Mouse (Mus musculus) kidney, postnatal 4 days (tissue): Measurements from ENCODE around the gene Lingo2.

Source experiments
- DNase-seq, 2 experiments: peaks; one replicate each; pipeline ENCODE4 v3.0.0; 2021; ENCODE audit warnings: mixed read lengths in 2 of 2

Lingo2 gene

GRCm38 (mm10) chr4:36540664-36541360 is 410.7 kb downstream of the Lingo2 start:
- DNase-seq: no peak

DNA sequence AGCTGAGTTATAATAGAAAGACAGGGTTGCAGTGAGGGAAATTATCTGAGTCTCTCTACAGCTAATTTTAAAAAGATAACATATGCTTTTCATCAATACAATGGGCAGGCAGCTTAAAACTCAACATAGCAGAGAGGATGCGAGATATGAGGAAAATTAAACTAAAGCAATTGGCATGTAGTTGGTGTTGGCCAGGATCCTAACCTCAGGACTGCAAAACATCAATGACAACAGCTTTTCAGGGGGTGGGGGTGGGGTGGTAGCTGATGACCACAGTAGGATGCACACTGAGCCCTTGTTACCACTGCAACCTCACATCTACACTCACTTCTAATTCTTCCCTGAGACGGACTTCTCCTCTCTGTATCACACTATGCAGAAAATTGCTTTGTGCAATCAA is 417.7 kb downstream of the Lingo2 start:
- DNase-seq: no peak

- no peak for DNase-seq
These were observed 461.3 kb downstream of the Lingo2 start for GRCm38 (mm10) chr4:36490255-36490654.

GRCm38 (mm10) chr4:36435211-36435610 is 516.3 kb downstream of the Lingo2 start:
- DNase-seq: no peak

GRCm38 (mm10) chr4:36426192-36426591 is 525.4 kb downstream of the Lingo2 start:
- no peak for DNase-seq

DNA sequence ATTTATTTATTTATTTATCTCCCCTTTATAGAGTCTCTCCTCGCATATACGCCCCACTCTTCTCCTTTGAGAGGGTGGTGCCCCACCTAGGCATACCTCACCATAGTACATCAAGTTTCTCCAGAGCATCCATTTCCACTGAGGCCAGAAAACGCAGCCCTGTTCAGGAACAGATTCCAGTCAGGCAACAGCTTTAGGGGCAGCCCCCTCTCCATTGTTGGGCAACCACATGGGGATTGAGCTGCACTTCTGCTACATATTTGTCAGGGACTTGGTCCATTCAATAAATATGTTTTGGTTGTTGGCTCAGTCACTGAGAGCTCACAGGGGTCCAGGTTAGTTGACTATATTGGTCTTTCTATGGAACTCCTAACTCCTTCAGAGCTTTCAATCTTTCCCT is 544.2 kb downstream of the Lingo2 start:
- DNase-seq: no peak

DNA sequence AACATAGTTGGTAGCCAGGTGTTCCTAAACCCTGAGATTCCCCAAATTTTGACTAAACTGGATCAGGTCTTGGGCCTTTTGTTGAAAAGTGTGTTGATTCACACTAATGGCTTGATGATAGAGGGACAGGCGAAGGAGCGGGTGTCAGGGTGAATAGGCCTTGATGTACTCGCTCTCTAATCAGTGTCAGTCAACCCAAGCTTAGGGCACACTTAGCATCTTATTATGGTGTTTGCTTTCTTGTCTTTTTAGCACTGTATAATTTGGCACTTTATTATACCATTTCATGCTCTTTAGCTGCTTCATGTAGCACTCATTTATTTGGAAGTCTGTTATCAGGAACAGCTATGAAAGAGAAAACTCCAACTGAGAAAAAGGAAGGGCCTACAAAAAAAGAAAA is 582.6 kb downstream of the Lingo2 start:
- DNase-seq: no peak

DNA sequence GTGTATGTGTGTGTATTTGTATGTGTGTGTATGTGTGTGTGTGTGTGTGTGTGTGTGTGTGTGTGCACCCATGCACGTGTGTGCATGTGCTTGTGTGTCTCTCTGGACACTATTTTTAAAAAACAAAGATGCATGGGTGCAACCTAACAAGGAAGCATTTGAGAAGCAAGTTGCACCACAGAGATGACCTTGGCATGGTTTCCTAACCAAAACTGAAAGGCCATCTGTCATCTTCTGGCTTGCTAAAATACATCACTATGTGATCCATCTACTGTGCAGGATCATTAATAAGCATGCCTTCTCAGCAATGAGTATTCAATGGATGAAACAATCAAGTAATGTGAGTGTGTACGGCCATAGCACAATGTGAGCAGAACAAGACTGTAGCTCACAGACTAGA is 597.1 kb downstream of the Lingo2 start:
- DNase-seq: no peak

- no peak for DNase-seq
These were observed 619.8 kb downstream of the Lingo2 start for GRCm38 (mm10) chr4:36331741-36332140.

DNA sequence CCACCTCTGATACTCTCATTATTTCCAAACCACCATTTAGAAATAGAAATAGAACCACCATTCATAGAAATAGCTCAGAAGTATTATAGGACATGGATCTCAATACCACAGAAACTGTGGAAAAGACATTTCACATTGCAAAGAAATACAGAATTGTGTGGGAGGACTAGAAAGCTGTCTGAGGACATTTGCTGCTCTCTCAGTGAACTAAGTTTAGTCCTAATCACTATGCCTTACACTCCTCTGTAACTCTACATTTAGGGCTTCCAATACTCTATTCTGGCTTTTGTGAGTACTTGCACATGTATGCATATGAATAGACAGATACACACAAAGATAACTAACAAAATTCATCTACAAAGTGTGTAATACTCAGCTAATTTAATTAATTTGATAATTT is 625.9 kb downstream of the Lingo2 start:
- DNase-seq: no peak

GRCm38 (mm10) chr4:36313067-36313466 is 638.5 kb downstream of the Lingo2 start:
- DNase-seq: no peak

DNA sequence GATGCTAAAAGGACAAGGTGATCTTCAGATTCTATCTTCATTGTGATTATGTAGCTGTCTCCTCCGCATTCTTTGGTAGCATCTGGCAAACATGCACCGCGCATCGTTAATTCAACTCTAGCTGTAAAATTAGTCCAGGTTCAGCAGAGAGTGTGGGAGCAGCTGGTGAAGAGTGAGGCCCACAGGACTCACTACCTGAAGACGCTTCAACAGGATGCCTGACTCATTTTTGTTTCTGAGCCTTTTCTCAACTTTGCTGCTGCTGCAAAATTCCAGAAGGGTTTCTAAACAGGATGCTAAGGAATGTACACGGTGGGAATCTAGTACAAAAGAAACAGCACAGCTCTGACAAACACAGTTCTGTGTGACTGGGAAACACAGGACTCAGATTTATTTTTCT is 640.1 kb downstream of the Lingo2 start:
- no peak for DNase-seq

GRCm38 (mm10) chr4:36305228-36305627 is 646.3 kb downstream of the Lingo2 start:
- DNase-seq: no peak

GRCm38 (mm10) chr4:36289701-36290053 is 661.9 kb downstream of the Lingo2 start:
- DNase-seq: no peak

DNA sequence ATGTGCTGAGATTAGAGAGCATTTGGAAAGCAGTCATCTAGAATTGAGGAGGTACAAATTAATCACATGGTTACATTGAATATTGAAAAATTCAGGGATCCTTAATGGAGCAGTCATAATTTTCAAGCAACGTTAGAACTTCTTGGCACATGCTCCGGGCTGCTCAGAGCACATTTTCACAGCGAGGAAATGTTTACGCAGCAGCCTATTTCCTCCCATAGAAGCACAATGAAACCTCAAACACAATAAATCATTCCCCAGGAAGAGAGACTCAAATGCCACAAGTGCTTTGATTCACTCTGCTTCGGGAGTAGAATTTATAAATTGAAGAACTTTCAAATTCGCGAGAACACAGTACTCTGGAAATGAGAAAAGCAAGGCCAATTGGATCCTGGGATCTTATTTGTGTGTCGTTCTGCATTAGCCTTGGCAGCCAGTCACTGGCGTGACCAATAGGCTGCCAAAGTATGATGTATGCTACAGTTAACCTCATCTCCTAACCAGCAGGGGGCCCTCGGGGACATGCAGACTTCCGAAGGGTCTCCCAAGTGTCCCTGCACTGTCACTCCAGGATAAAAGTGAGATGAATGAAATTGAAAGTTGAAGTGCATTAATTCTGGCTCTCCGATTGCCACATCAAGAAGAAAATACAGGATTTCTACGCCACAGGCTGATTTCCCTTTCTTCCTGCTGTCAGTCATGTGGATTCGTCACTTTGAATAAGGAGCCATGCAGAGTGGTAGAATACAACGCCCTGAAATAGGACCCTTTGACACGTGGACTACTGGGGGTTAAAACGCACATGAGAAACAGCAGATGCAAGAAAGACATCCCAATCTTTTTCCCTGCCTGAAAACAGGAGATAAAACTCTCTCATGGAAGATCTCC is 662.5 kb downstream of the Lingo2 start:
- peak; percentile 69 to 79 for DNase-seq

DNA sequence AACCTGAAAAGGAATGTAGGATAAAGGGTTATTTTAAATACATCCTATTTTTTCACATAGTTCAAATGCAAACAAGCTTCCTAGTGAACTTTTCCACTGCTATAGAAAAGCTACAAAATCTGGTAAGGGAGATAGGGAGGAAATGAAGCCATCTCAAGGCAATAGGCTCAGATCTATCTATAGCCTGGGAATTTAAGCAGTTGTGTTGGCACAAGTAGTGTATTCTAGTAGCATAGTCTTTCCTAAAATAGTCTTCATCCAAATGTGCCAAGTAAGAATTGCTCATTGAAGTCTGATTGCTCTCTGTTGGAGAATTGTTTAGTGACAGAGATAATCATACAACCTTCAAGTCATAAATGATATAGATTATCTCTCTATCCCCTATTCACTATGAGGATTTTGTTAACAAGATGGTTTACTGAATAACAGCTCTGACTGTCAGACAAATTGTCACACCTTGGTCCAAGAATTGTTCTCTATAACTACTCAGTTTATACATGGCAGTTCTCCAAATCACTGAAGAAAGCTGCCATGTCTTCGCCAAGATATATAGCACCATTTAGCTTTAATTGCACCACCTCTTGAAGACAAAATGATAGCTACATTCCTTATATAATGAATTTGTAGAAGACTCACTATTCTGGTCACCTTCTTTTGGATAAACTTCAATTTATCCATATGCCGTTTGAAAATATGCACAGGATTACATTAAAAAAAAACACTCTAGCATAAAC is 688.9 kb downstream of the Lingo2 start:
- no peak for DNase-seq

DNA sequence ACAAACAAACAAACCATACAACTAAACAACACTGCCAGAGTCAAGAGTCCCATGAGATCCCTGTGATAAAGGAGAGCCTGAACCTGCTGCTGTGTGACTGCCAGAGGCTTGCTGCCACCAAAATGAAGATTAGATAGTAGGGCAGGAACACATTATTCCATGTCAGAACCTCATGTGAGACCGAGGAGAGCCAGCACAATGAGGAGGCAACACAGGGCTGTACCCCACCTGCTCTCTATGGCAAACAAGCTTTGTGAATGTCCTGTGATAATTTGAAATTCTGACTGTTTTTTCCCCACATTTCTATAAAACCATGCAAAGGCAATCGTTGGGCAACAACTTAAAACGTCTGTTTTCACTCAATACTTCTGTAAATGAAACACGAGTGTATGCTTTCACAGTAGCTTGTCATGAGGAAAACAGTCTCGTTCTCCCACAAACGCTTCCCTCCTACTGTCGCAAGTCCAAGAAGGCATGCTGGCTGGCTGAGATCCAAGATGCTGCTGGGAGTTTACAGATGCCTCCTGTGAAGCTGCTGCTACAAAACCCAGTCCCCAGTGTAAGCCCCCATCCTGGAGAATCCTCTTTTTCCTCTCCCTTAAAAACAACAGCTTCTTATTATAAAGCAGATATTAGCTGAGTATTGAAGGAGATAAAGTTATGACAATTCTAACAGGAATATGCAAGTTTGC is 765.2 kb downstream of the Lingo2 start:
- DNase-seq: peak; percentile 32 to 36

DNA sequence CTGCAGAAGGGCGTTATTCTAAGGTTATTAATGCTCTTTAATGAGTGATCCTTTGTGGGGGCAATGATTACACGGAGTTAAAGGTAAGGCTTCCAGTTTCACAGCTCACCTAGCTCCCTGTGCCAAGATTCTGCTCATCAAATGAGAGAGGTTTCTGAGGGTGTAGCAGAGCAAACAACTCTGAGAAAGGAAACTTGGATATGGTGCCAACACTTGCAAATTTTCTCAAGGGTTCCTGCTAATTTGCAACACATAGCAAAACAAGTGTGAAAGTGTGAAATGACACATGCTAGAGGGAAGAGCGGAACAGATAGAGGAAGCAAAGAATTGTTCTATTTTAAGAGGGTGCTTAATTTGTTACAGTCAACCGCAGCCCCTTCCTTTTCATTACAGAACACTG is 767.9 kb downstream of the Lingo2 start:
- DNase-seq: no peak

- no peak for DNase-seq
These were observed 781.4 kb downstream of the Lingo2 start for GRCm38 (mm10) chr4:36170099-36170498.

- DNase-seq: no peak
These were observed 820.2 kb downstream of the Lingo2 start for GRCm38 (mm10) chr4:36131341-36131740.

- no peak for DNase-seq
These were observed 856.1 kb downstream of the Lingo2 start for GRCm38 (mm10) chr4:36095482-36095881.

GRCm38 (mm10) chr4:36081095-36081852 is 870.3 kb downstream of the Lingo2 start:
- DNase-seq: no peak
